Mouse (Mus musculus): ENCODE data around the gene Sptlc2. TPM values are rescaled to one million over a fixed set of nuclear protein-coding genes. Genes with fewer than 3 reads are reported as not detected.

Gene Sptlc2
- total RNA-seq, 1 experiment from 2014 or later, result 133 TPM

Other genes with a start within 250 kb of the Sptlc2 start
- gene Gstz1, start 241.2 kb downstream of the Sptlc2 start, total RNA-seq (2017), result 6.9 and 10.2 TPM in 2 replicates
- gene Pomt2, start 240.4 kb downstream of the Sptlc2 start, total RNA-seq (2017), result 4.2 and 8.1 TPM in 2 replicates
- gene Samd15, start 188.6 kb downstream of the Sptlc2 start, total RNA-seq (2017), result 2.0 and 3.5 TPM in 2 replicates
- gene Tmed8, start 187.9 kb downstream of the Sptlc2 start, total RNA-seq (2017), result 43.3 and 44.7 TPM in 2 replicates
- gene Noxred1, start 149.6 kb downstream of the Sptlc2 start, total RNA-seq (2017), result 16.8 and 20.3 TPM in 2 replicates
- gene Vipas39, start 122.1 kb downstream of the Sptlc2 start, total RNA-seq (2017), result 50.5 and 52.8 TPM in 2 replicates
- gene Ahsa1, start 121.9 kb downstream of the Sptlc2 start, total RNA-seq (2017), result 113 and 118 TPM in 2 replicates
- gene Ism2, start 88.7 kb downstream of the Sptlc2 start, total RNA-seq (2017), result not detected in 2 replicates
- 12.0 and 16.2 TPM in 2 replicates for gene Slirp, start 55.5 kb upstream of the Sptlc2 start, total RNA-seq (2017)
- 44.8 and 75.5 TPM in 2 replicates for gene Alkbh1, start 55.7 kb upstream of the Sptlc2 start, total RNA-seq (2017)
- gene Snw1, start 83.9 kb upstream of the Sptlc2 start, total RNA-seq (2017), result 120 and 127 TPM in 2 replicates
- gene Gm5788, start 106.4 kb upstream of the Sptlc2 start, total RNA-seq (2017), result not detected in 2 replicates
- gene Gm8300, start 126.0 kb upstream of the Sptlc2 start, total RNA-seq (2017), result not detected in 2 replicates
- not detected in 2 replicates for gene Oog1, start 214.3 kb upstream of the Sptlc2 start, total RNA-seq (2017)
- gene Gm4027, start 230.5 kb upstream of the Sptlc2 start, total RNA-seq (2017), result not detected in 2 replicates